Mouse (Mus musculus) ovary, adult 10 weeks (tissue): Measurements from ENCODE around the gene Nr2f1. TPM values are rescaled to one million over a fixed set of nuclear protein-coding genes. Genes with fewer than 3 reads are reported as not detected.

Experiments
- polyA plus RNA-seq: library from polyadenylated mRNA; stranded (reverse); fragments of 350-450 nt; fragmentation: Illumina TruSeq; extraction: RNeasy Lipid Tissue Mini Kit (QIAGEN cat#74804); gene quantifications from one replicate; pipeline ENCODE4 v1.2.3, GENCODE M21; 2014

The Nr2f1 gene
- polyA plus RNA-seq = 5.1 TPM

GRCm38 (mm10) chr13:78199642-78200160 lies at the start of gene Nr2f1:
Gene Nr2f1 (minus strand): TSS chr13:78199757.

Other genes starting within 250 kb of the Nr2f1 start
- not detected for gene Pou5f2, start 174.9 kb downstream of the Nr2f1 start, polyA plus RNA-seq